Comparison of ENCODE assay signal across 8 mouse cellular contexts in the genomic region with DNA sequence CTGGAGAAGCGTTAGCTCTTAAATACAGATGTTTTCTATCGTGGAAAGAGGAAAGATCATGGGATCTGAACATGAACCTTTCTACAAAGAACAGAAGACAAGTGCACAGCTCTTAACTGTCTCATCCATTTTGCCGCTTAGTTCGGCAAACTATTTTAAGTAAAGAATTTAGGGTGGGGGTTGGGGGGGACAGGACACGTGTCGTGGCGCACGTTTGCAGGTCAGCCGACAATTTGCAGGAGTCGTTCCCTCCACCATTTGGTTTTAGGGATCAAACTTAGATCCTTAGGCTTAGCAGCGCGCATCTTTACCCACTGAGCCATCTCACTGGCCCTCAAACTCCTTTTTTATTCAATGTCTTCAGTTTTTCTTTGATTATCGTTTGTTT. TPM values are rescaled to one million over a fixed set of nuclear protein-coding genes. Genes with fewer than 3 reads are reported as not detected.
DNase-seq lines count a peak whose midpoint lies in the region; ATAC-seq and TF ChIP-seq lines count a peak whose summit lies in the region.

No protein-coding gene starts in this region.

- no peak for TF ChIP-seq POLR2A in bone marrow macrophage, adult 2 months (IDR thresholded peaks at IDR 0.05; ENCODE audit: borderline replicate concordance, low read depth, low read length)

- peak overlapping the region; percentile 75 for H3K4me2 ChIP-seq in kidney, embryonic 15.5 days
- peak overlapping the region; percentile 53 for H3K4me2 ChIP-seq in hindbrain, embryonic 11.5 days (replicated peaks; ENCODE audit: low read depth, low read length)
- H3K4me2 ChIP-seq in midbrain, embryonic 12.5 days (replicated peaks), result peak overlapping the region; percentile 75

- H3K4me1 ChIP-seq in kidney, embryonic 15.5 days, result peaks cover 38% of the 10 kb centered on the region
- H3K4me1 ChIP-seq in bone marrow macrophage, adult 2 months (ENCODE audit: control insufficient read depth, insufficient read depth, low read length), result peaks cover 34% of the 10 kb centered on the region
- H3K4me1 ChIP-seq in hindbrain, embryonic 11.5 days (replicated peaks; ENCODE audit: control insufficient read depth, insufficient read depth, low read length), result 0 out of 2 replicates have a peak, but pooled peaks cover 3% of the 10 kb centered on the region
- peaks cover 60% of the 10 kb centered on the region for H3K4me1 ChIP-seq in midbrain, embryonic 12.5 days

- DNase-seq in kidney, postnatal 10 days, result no peak
- DNase-seq in hindbrain, embryonic 11.5 days (ENCODE audit: low spot score), result no peak
- no peak for DNase-seq in cerebellum, adult 11 months
- DNase-seq in testis, postnatal 14 days (ENCODE audit: low spot score), result no peak
- DNase-seq in natural killer cell, adult 2 months (ENCODE audit: low spot score in 2 of 2), result no peak

- no peaks in the 10 kb centered on the region for H3K9me3 ChIP-seq in kidney, embryonic 15.5 days (replicated peaks)
- no peaks in the 10 kb centered on the region for H3K9me3 ChIP-seq in hindbrain, embryonic 11.5 days (ENCODE audit: control insufficient read depth, low read length)
- H3K9me3 ChIP-seq in midbrain, embryonic 12.5 days, result no peaks in the 10 kb centered on the region

- WGBS in kidney, embryonic 15.5 days, result under 1% methylated on average over 13 of the region's 13 CpGs
- 1% methylated on average over 13 of the region's 13 CpGs for WGBS in hindbrain, embryonic 11.5 days
- 2% methylated on average over 13 of the region's 13 CpGs for WGBS in midbrain, embryonic 12.5 days

- no peak for TF ChIP-seq CTCF in bone marrow macrophage, adult 2 months (IDR thresholded peaks at IDR 0.05; ENCODE audit: low read depth, low read length)

- H3K4me3 ChIP-seq in kidney, embryonic 15.5 days (replicated peaks), result peak overlapping the region; percentile 92
- H3K4me3 ChIP-seq in bone marrow macrophage, adult 2 months (ENCODE audit: insufficient read depth, low read length), result peak overlapping the region; percentile 91
- peak overlapping the region; percentile 86 for H3K4me3 ChIP-seq in hindbrain, embryonic 11.5 days (ENCODE audit: low read depth, low read length)
- H3K4me3 ChIP-seq in midbrain, embryonic 12.5 days, result peak overlapping the region; percentile 93

- peaks cover 6% of the 10 kb centered on the region; the same call in 1 of the 2 replicates for H3K36me3 ChIP-seq in kidney, embryonic 15.5 days
- no peaks in the 10 kb centered on the region for H3K36me3 ChIP-seq in hindbrain, embryonic 11.5 days (ENCODE audit: control insufficient read depth, insufficient read depth, low read length)
- H3K36me3 ChIP-seq in midbrain, embryonic 12.5 days, result no peaks in the 10 kb centered on the region

- peak overlapping the region; percentile 93 for H3K9ac ChIP-seq in kidney, embryonic 15.5 days
- peak overlapping the region; percentile 50; the same call in 1 of the 2 replicates for H3K9ac ChIP-seq in hindbrain, embryonic 11.5 days (ENCODE audit: low read depth, low read length)
- H3K9ac ChIP-seq in midbrain, embryonic 12.5 days (replicated peaks), result peak overlapping the region; percentile 58

- H3K27me3 ChIP-seq in kidney, embryonic 15.5 days, result no peaks in the 10 kb centered on the region
- H3K27me3 ChIP-seq in hindbrain, embryonic 11.5 days (ENCODE audit: control insufficient read depth, insufficient read depth, low read length), result no peaks in the 10 kb centered on the region
- 0 out of 2 replicates have a peak, but pooled peaks cover 5% of the 10 kb centered on the region for H3K27me3 ChIP-seq in midbrain, embryonic 12.5 days

- peak overlapping the region; percentile 99 for H3K27ac ChIP-seq in kidney, embryonic 15.5 days
- H3K27ac ChIP-seq in bone marrow macrophage, adult 2 months (ENCODE audit: insufficient read depth, low read depth, low read length), result peak overlapping the region; percentile 51; the same call in 1 of the 2 replicates
- H3K27ac ChIP-seq in hindbrain, embryonic 11.5 days (ENCODE audit: low read depth, low read length), result peak overlapping the region; percentile 99
- peak overlapping the region; percentile 98; the same call in 1 of the 2 replicates for H3K27ac ChIP-seq in midbrain, embryonic 12.5 days (replicated peaks)

- ATAC-seq in kidney, embryonic 15.5 days (replicated peaks; ENCODE audit: low FRiP score), result peak; percentile 14; the same call in 1 of the 2 replicates
- no peak; the same call in 1 of the 2 replicates for ATAC-seq in hindbrain, embryonic 11.5 days (ENCODE audit: low FRiP score)
- no peak for ATAC-seq in midbrain, embryonic 12.5 days (ENCODE audit: low FRiP score, low read depth)

RNA-seq across cellular contexts. Expression of gene Zfp609, which starts 0.6 kb away (rescaled TPM):
- 6.0 and 7.4 TPM in 2 replicates for polyA plus RNA-seq in kidney, embryonic 15.5 days (2015; fragmentation: Nextera tagmentation; extraction: Ambion mirVana)
- 8.8 and 10.9 TPM in 2 replicates for polyA plus RNA-seq in bone marrow macrophage, adult 2 months (2012; ENCODE audit: insufficient read depth, insufficient read length, missing spikeins)
- polyA plus RNA-seq in hindbrain, embryonic 11.5 days (2014; fragmentation: Nextera tagmentation; extraction: Ambion mirVana), result 9.2 and 12.5 TPM in 2 replicates
- polyA plus RNA-seq in midbrain, embryonic 12.5 days (2016; fragmentation: Nextera tagmentation; extraction: Ambion mirVana), result 12.0 and 15.4 TPM in 2 replicates
